Mouse (Mus musculus): ENCODE data around the gene Lasp1. TPM values are rescaled to one million over a fixed set of nuclear protein-coding genes. Genes with fewer than 3 reads are reported as not detected.

Lasp1 gene
- polyA plus RNA-seq, 1 experiment from 2014 or later, result 85.1 TPM

DNA sequence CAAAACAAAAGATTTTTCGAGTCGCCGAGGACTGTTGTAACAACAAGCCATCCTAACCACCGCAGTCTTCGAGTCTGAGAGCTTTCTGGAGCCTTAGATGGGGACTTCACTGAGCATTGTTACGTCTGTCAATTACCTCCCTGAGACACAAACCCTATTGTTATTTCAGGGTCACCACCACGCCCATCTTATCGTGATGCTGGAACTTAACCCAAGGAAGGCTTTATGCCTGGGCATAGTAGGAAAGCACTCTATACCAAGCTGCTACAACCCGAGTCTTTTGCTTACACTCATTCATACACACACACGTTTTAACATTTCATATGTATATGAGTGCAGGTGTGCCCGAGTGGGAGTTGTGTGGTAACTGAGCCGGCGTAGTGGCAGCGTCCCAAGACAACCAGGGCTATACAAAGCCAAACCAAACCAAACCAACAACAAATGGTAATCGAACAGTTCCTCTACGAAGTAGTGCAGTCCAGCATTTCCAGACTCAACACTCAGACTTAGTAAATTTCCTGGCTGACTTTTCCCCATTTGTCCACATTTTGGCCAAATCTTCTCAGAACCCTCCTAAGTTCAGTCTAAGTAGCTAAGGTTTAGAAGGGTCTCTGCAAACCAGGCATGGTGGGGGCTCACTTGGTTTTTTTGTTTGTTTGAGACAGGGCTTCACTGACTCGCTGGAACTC is 22.8 kb upstream of the Lasp1 start, which contains the start of gene 1700001P01Rik:
Gene 1700001P01Rik, minus strand, starts transcription at position 111 of the 689 bp plus-strand sequence.
- no peak within 1 kb of the TSS for H3K4me3 ChIP-seq (ENCODE audit: low read depth, low read length)
- peaks cover 10% of the 10 kb centered on the region for H3K4me1 ChIP-seq (replicated peaks; ENCODE audit: control insufficient read depth, insufficient read depth, low read length)
- H3K27me3 ChIP-seq (replicated peaks; ENCODE audit: control insufficient read depth, insufficient read depth, low read length), result no peaks in the 10 kb centered on the region
- no peak within 1 kb of the TSS for H3K9ac ChIP-seq (ENCODE audit: low read length)
- no peaks in the 10 kb centered on the region for H3K9me3 ChIP-seq (ENCODE audit: control insufficient read depth, low read length)
- ATAC-seq (replicated peaks; ENCODE audit: low FRiP score, low TSS enrichment, low read depth) (no peak), DNase-seq (ENCODE audit: low spot score) (no peak)
- no peak within 1 kb of the TSS for H3K27ac ChIP-seq (ENCODE audit: low read depth)
- peaks cover 60% of the 10 kb centered on the region for H3K36me3 ChIP-seq (ENCODE audit: control insufficient read depth, insufficient read depth, low read length)
- H3K4me2 ChIP-seq (ENCODE audit: low read length), result no peak within 1 kb of the TSS
- WGBS, result 52% methylated on average over 17 of the region's 17 CpGs

DNA sequence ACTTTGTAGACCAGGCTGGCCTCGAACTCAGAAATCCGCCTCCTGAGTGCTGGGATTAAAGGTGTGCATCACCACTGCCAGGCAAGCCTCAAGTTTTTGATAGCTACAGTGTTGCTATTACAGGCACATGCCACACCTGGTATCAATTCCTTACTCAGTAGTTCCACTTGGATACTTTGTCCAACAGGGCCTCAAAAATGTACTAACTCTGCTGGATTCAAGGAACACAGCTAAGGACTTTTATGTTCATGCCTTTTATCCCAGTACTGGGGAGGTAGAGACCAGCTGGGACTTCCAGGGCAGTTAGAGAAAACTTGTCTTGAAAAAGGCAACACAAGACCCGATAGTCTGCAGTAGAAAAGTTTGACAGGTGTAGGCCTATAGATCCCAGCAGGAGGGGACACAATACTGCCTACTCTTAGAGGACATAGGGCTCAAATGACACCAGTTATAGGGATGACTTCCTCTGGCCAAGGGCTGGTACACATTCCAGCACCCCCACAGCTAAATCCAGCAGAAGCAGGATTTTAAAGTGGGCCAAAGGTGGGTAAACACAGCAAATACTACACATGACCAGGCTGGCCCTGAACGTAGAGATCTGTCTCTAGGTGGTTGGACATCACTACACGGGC is 22.2 kb upstream of the Lasp1 start:
- WGBS, result 65% methylated on average over 5 of the region's 5 CpGs
- no peaks in the 10 kb centered on the region for H3K9me3 ChIP-seq (ENCODE audit: control insufficient read depth, low read length)
- H3K9ac ChIP-seq (ENCODE audit: low read length), result no peak overlapping the region
- no peak overlapping the region for H3K4me3 ChIP-seq (ENCODE audit: low read depth, low read length)
- H3K4me2 ChIP-seq (ENCODE audit: low read length), result no peak overlapping the region
- H3K27me3 ChIP-seq (replicated peaks; ENCODE audit: control insufficient read depth, insufficient read depth, low read length), result no peaks in the 10 kb centered on the region
- no peak for DNase-seq (ENCODE audit: low spot score)
- H3K4me1 ChIP-seq (replicated peaks; ENCODE audit: control insufficient read depth, insufficient read depth, low read length), result peaks cover 10% of the 10 kb centered on the region
- ATAC-seq (replicated peaks; ENCODE audit: low FRiP score, low TSS enrichment, low read depth), result peak; percentile 33; the same call in 1 of the 2 replicates
- H3K27ac ChIP-seq (ENCODE audit: low read depth), result no peak overlapping the region
- H3K36me3 ChIP-seq (ENCODE audit: control insufficient read depth, insufficient read depth, low read length), result peaks cover 64% of the 10 kb centered on the region

DNA sequence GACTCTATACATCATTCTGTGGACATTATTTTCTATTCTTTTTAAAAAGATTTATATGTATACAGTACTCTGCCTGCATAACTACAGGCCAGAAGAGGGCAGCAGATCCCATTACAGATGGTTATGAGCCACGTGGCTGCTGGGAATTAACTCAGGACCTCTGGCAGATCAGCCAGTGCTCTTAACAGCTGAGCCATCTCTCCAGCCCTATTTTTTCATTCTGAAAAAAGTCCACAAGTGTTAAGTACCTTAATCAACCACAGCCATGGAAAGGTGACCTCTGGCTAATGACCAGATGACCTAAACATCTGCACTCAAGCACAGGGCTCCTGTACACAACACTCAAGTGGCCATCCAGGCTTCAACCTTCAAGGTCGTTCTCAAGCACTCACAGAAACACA is 21.7 kb upstream of the Lasp1 start:
- Histone ChIP-seq H3K27me3 (replicated peaks; ENCODE audit: control insufficient read depth, insufficient read depth, low read length) (no peaks in the 10 kb centered on the region), H3K36me3 (ENCODE audit: control insufficient read depth, insufficient read depth, low read length) (peaks cover 64% of the 10 kb centered on the region), H3K9me3 (ENCODE audit: control insufficient read depth, low read length) (no peaks in the 10 kb centered on the region), H3K4me3 (ENCODE audit: low read depth, low read length) (no peak overlapping the region), H3K4me2 (ENCODE audit: low read length) (no peak overlapping the region), H3K4me1 (replicated peaks; ENCODE audit: control insufficient read depth, insufficient read depth, low read length) (peaks cover 10% of the 10 kb centered on the region), H3K9ac (ENCODE audit: low read length) (no peak overlapping the region), H3K27ac (ENCODE audit: low read depth) (no peak overlapping the region)
- WGBS, result 47% methylated on average over 2 of the region's 2 CpGs
- ATAC-seq (replicated peaks; ENCODE audit: low FRiP score, low TSS enrichment, low read depth) (no peak), DNase-seq (ENCODE audit: low spot score) (no peak)

DNA sequence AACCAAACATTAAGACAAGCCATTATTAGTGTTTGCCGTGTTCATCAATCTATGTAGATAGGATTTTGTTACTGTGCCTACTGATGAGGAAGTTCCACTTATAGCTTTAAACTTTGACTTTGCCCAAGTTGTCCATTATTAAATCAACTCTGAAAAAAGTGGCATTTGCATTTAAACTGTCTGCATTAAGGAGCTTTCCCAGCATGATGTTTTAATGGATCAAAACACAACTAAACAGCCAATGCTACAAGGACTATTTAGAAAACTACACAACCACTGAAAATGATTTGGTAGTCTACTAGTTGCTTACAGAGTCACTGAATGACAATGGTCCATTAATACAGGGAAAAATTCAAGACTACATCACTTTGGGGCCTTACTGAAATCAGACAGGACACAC is 19.9 kb upstream of the Lasp1 start:
- Histone ChIP-seq H3K4me1 (replicated peaks; ENCODE audit: control insufficient read depth, insufficient read depth, low read length) (peaks cover 10% of the 10 kb centered on the region), H3K9ac (ENCODE audit: low read length) (no peak overlapping the region), H3K27ac (ENCODE audit: low read depth) (no peak overlapping the region), H3K4me2 (ENCODE audit: low read length) (no peak overlapping the region), H3K4me3 (ENCODE audit: low read depth, low read length) (no peak overlapping the region), H3K9me3 (ENCODE audit: control insufficient read depth, low read length) (no peaks in the 10 kb centered on the region), H3K27me3 (replicated peaks; ENCODE audit: control insufficient read depth, insufficient read depth, low read length) (no peaks in the 10 kb centered on the region), H3K36me3 (ENCODE audit: control insufficient read depth, insufficient read depth, low read length) (peaks cover 64% of the 10 kb centered on the region)
- 88% methylated on average over 1 of the region's 1 CpGs for WGBS
- DNase-seq (ENCODE audit: low spot score) (no peak), ATAC-seq (replicated peaks; ENCODE audit: low FRiP score, low TSS enrichment, low read depth) (no peak)

DNA sequence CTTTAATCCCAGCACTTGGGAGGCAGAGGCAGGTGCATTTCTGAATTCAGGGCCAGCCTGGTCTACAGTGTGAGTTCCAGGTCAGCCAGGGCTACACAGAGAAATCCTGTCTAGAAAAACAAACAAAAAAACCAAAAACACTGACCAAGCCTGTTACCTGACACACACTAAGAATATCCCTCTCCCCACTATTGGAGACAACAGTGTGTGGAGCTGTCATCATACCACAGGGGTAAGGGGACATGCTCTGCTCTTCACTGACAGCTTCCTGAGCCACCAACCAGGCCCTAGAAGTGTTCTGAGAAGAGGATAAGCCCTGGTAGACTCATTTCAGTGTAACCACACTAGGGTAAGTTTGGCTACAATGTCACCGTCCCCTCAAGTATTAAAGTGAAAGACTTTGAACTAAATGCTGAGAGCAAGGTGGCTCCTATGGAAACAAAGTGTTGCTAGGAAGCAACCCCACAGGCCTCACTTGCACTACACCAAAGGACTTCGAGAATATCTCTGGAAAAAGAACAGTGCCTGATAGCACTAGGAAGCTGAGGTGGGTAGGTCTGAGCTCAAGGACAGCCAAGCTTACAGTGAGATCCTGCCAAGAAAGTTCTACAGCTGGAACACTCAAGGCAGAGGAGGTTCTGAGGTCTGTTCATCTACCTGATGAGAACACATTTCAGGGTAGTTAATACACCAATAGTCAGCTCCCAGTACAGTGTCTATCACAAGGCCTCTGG is 18.7 kb upstream of the Lasp1 start:
- H3K9ac ChIP-seq (ENCODE audit: low read length), result 0 out of 2 replicates have a peak overlapping the region, but pooled peaks have one; percentile 7
- DNase-seq (ENCODE audit: low spot score) (no peak), ATAC-seq (replicated peaks; ENCODE audit: low FRiP score, low TSS enrichment, low read depth) (no peak)
- WGBS, result 89% methylated on average over 2 of the region's 2 CpGs
- peaks cover 10% of the 10 kb centered on the region for H3K4me1 ChIP-seq (replicated peaks; ENCODE audit: control insufficient read depth, insufficient read depth, low read length)
- peak overlapping the region; percentile 61 for H3K4me2 ChIP-seq (ENCODE audit: low read length)
- H3K9me3 ChIP-seq (ENCODE audit: control insufficient read depth, low read length), result no peaks in the 10 kb centered on the region
- H3K27me3 ChIP-seq (replicated peaks; ENCODE audit: control insufficient read depth, insufficient read depth, low read length), result no peaks in the 10 kb centered on the region
- H3K36me3 ChIP-seq (ENCODE audit: control insufficient read depth, insufficient read depth, low read length), result peaks cover 62% of the 10 kb centered on the region
- H3K27ac ChIP-seq (ENCODE audit: low read depth), result no peak overlapping the region
- peak overlapping the region; percentile 77 for H3K4me3 ChIP-seq (ENCODE audit: low read depth, low read length)

DNA sequence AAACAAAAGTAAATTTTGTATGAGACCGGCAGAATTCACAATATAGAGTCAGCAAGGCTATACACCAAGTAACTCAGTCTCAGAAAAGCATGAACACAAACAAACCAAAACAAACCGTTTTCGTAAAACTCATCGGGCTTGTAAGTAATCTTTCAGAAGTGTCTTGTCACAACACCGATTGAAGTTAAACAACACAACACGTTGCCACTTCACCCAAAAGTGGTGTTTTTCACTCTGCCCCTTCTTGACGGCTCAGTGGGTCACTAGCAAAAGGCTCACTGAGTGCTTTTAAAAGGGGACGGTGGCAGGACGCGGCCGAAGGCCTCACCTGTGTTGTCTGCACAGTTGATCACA is 17.3 kb upstream of the Lasp1 start:
- Histone ChIP-seq H3K36me3 (ENCODE audit: control insufficient read depth, insufficient read depth, low read length) (peaks cover 49% of the 10 kb centered on the region), H3K4me1 (replicated peaks; ENCODE audit: control insufficient read depth, insufficient read depth, low read length) (peaks cover 10% of the 10 kb centered on the region), H3K27me3 (replicated peaks; ENCODE audit: control insufficient read depth, insufficient read depth, low read length) (no peaks in the 10 kb centered on the region), H3K4me3 (ENCODE audit: low read depth, low read length) (peak overlapping the region; percentile 77), H3K9ac (ENCODE audit: low read length) (peak overlapping the region; percentile 97), H3K27ac (ENCODE audit: low read depth) (peak overlapping the region; percentile 89), H3K4me2 (ENCODE audit: low read length) (peak overlapping the region; percentile 61), H3K9me3 (ENCODE audit: control insufficient read depth, low read length) (no peaks in the 10 kb centered on the region)
- ATAC-seq (replicated peaks; ENCODE audit: low FRiP score, low TSS enrichment, low read depth) (no peak), DNase-seq (ENCODE audit: low spot score) (no peak)
- WGBS, result 2% methylated on average over 11 of the region's 11 CpGs

DNA sequence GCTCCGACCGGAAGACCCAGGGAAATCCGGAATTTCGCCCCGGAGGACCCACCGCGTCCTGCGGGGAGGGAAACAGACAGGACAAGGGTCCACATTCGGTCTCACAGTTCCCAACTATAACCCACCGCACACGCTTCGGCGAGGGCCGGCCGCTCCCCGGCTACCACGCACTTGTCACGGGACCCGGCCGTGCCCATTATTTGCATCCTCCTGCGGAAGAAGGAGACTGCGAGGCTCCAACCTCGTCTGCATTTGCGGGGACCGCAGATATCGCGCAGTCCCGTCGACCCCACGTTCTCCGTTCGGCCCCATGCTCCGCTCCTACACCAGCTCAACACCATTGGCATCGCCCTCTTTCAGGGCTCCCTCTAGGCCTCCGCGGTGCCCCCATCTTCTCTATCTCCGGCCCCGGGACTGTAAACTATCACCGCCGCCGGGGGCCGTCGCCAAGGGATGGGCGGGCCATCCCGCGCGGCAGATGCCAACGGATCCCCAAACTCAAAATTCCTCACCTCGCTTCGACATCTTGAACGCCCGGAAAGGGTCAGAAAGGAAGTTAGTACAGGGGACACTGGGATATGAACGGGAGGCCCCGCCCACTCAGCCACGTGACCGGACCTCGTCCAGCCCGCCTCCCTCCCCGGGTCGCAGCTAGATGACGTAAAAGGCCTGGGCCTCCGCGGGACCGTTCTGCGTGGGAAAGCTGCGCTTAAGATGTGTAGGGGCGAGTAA is 16.8 kb upstream of the Lasp1 start, which contains the start of gene Rpl23:
Gene Rpl23, minus strand, starts transcription at position 606 of the 732 bp plus-strand sequence.
- Histone ChIP-seq H3K36me3 (ENCODE audit: control insufficient read depth, insufficient read depth, low read length) (peaks cover 43% of the 10 kb centered on the region), H3K4me3 (ENCODE audit: low read depth, low read length) (peak within 1 kb of the TSS; percentile 77), H3K9ac (ENCODE audit: low read length) (peak within 1 kb of the TSS; percentile 97), H3K27me3 (replicated peaks; ENCODE audit: control insufficient read depth, insufficient read depth, low read length) (no peaks in the 10 kb centered on the region), H3K4me2 (ENCODE audit: low read length) (peak within 1 kb of the TSS; percentile 61), H3K4me1 (replicated peaks; ENCODE audit: control insufficient read depth, insufficient read depth, low read length) (peaks cover 10% of the 10 kb centered on the region), H3K9me3 (ENCODE audit: control insufficient read depth, low read length) (no peaks in the 10 kb centered on the region), H3K27ac (ENCODE audit: low read depth) (peak within 1 kb of the TSS; percentile 89)
- under 1% methylated on average over 67 of the region's 67 CpGs for WGBS
- DNase-seq (ENCODE audit: low spot score), result peak; percentile 100
- peak; percentile 92 for ATAC-seq (replicated peaks; ENCODE audit: low FRiP score, low TSS enrichment, low read depth)

DNA sequence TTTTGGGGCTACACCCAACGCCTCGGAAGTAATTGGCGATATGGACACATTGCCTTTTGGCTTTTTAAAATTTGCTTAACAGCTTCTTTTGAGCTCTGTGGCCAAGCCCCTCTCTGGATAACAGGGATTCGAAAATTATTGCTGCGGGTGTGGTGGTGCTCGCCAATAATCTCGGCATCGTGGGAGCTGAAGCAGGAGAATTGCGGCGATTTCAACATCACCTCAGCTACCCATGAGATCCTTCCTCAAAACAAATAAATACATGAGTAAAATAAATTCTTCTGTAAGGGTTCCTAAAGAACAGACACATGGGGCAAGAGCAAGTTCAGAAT is 16.3 kb upstream of the Lasp1 start:
- peak overlapping the region; percentile 97 for H3K9ac ChIP-seq (ENCODE audit: low read length)
- DNase-seq (ENCODE audit: low spot score), result no peak
- H3K9me3 ChIP-seq (ENCODE audit: control insufficient read depth, low read length), result no peaks in the 10 kb centered on the region
- H3K27me3 ChIP-seq (replicated peaks; ENCODE audit: control insufficient read depth, insufficient read depth, low read length), result no peaks in the 10 kb centered on the region
- peak overlapping the region; percentile 89 for H3K27ac ChIP-seq (ENCODE audit: low read depth)
- no peak for ATAC-seq (replicated peaks; ENCODE audit: low FRiP score, low TSS enrichment, low read depth)
- H3K4me3 ChIP-seq (ENCODE audit: low read depth, low read length), result peak overlapping the region; percentile 77
- 0% methylated on average over 10 of the region's 10 CpGs for WGBS
- peaks cover 38% of the 10 kb centered on the region for H3K36me3 ChIP-seq (ENCODE audit: control insufficient read depth, insufficient read depth, low read length)
- H3K4me1 ChIP-seq (replicated peaks; ENCODE audit: control insufficient read depth, insufficient read depth, low read length), result peaks cover 10% of the 10 kb centered on the region
- peak overlapping the region; percentile 61 for H3K4me2 ChIP-seq (ENCODE audit: low read length)
